In genomic region chr12:89302011-89302410, GRCm38 (mm10) we compare ENCODE assay signal across 9 mouse cellular contexts.
DNase-seq lines count a peak whose midpoint lies in the region; ATAC-seq and TF ChIP-seq lines count a peak whose summit lies in the region.
"Had no signal": no experiment of that assay in that cellular context is flagged by ENCODE, and none has a peak within 500 bp of the region (broad histone marks: within the 10 kb centered on the region; RNA-seq: fewer than 3 reads in every experiment).

No protein-coding gene starts in this region.

- no peaks in the 10 kb centered on the region for H3K4me1 ChIP-seq in spleen, adult 2 months (ENCODE audit: control insufficient read depth, insufficient read depth, insufficient read length)
- H3K4me1 ChIP-seq in liver, adult 2 months (ENCODE audit: control insufficient read depth, insufficient read depth, low read length): no peaks in the 10 kb centered on the region
- H3K4me1 ChIP-seq in neural tube, embryonic 14.5 days (ENCODE audit: control insufficient read depth, insufficient read depth, low read length): no peaks in the 10 kb centered on the region
- H3K4me1 ChIP-seq: embryonic facial prominence, embryonic 15.5 days had no signal

- no peak overlapping the region for H3K9ac ChIP-seq in liver, adult 2 months (ENCODE audit: low read depth, low read length)
- H3K9ac ChIP-seq in neural tube, embryonic 14.5 days (replicated peaks; ENCODE audit: low read depth, low read length): no peak overlapping the region
- H3K9ac ChIP-seq: embryonic facial prominence, embryonic 15.5 days had no signal

- no peaks in the 10 kb centered on the region for H3K36me3 ChIP-seq in spleen, adult 2 months (ENCODE audit: control insufficient read depth, insufficient read depth, low read length)
- H3K36me3 ChIP-seq in liver, adult 2 months (ENCODE audit: control insufficient read depth, insufficient read depth, low read length): no peaks in the 10 kb centered on the region
- no peaks in the 10 kb centered on the region for H3K36me3 ChIP-seq in neural tube, embryonic 14.5 days (ENCODE audit: control insufficient read depth, insufficient read depth, low read length)
- H3K36me3 ChIP-seq: embryonic facial prominence, embryonic 15.5 days had no signal

- H3K9me3 ChIP-seq in neural tube, embryonic 14.5 days (ENCODE audit: control insufficient read depth, low read length): no peaks in the 10 kb centered on the region
- H3K9me3 ChIP-seq: embryonic facial prominence, embryonic 15.5 days had no signal

- peak; percentile 54; the same call in 1 of the 2 replicates for ATAC-seq in neural tube, embryonic 14.5 days (ENCODE audit: low read depth)

- H3K4me2 ChIP-seq in neural tube, embryonic 14.5 days (ENCODE audit: low read depth, low read length): no peak overlapping the region
- H3K4me2 ChIP-seq: embryonic facial prominence, embryonic 15.5 days had no signal

- no peak overlapping the region for H3K4me3 ChIP-seq in spleen, adult 2 months (ENCODE audit: extremely low read depth, insufficient read depth, insufficient read length)
- no peak overlapping the region for H3K4me3 ChIP-seq in liver, adult 2 months (ENCODE audit: insufficient read depth, low read depth, low read length)
- no peak overlapping the region for H3K4me3 ChIP-seq in neural tube, embryonic 14.5 days (ENCODE audit: low read depth, low read length)
- H3K4me3 ChIP-seq: embryonic facial prominence, embryonic 15.5 days had no signal

- no peaks in the 10 kb centered on the region for H3K79me2 ChIP-seq in liver, adult 2 months (ENCODE audit: control insufficient read depth, insufficient read depth, low read length)

- peak; percentile 8; the same call in 1 of the 2 replicates for TF ChIP-seq CTCF in spleen, adult 2 months (IDR thresholded peaks at IDR 0.05; ENCODE audit: extremely low read depth, insufficient read depth, insufficient read length, insufficient replicate concordance)
- TF ChIP-seq CTCF in liver, adult 2 months (IDR thresholded peaks at IDR 0.05; ENCODE audit: low read depth, low read length): peak; percentile 19

- no peak for TF ChIP-seq POLR2A in spleen, adult 2 months (IDR thresholded peaks at IDR 0.05; ENCODE audit: low read depth, low read length)
- TF ChIP-seq POLR2A in liver, adult 2 months (IDR thresholded peaks at IDR 0.05; ENCODE audit: extremely low read depth, insufficient read depth, low read length): no peak

- 47% methylated on average over 4 of the region's 4 CpGs for WGBS in spleen, adult 2 months
- WGBS in liver, adult 2 months: 26% methylated on average over 4 of the region's 4 CpGs
- WGBS in neural tube, embryonic 14.5 days: 47% methylated on average over 4 of the region's 4 CpGs

- no peak overlapping the region for H3K27ac ChIP-seq in spleen, adult 2 months (ENCODE audit: insufficient read depth, low read length)
- H3K27ac ChIP-seq in liver, adult 2 months (replicated peaks; ENCODE audit: insufficient read depth, low read depth, low read length): no peak overlapping the region
- no peak overlapping the region for H3K27ac ChIP-seq in neural tube, embryonic 14.5 days (ENCODE audit: low read depth, low read length)
- H3K27ac ChIP-seq: embryonic facial prominence, embryonic 15.5 days had no signal

- no peaks in the 10 kb centered on the region for H3K27me3 ChIP-seq in spleen, adult 2 months (ENCODE audit: control insufficient read depth, insufficient read depth, low read length)
- H3K27me3 ChIP-seq in liver, adult 2 months (ENCODE audit: control insufficient read depth, insufficient read depth, low read length): no peaks in the 10 kb centered on the region
- no peaks in the 10 kb centered on the region for H3K27me3 ChIP-seq in neural tube, embryonic 14.5 days (ENCODE audit: control insufficient read depth, insufficient read depth, low read length)
- H3K27me3 ChIP-seq: embryonic facial prominence, embryonic 15.5 days had no signal

- peak in 1 of 2 experiments; percentile 4 for DNase-seq in spleen, adult 2 months (ENCODE audit: low read depth in 1 of 2, low spot score in 2 of 2)
- DNase-seq in spleen, adult 12 weeks (ENCODE audit: low spot score): no peak
- DNase-seq in cerebellum, adult 9-10 months: peak; percentile 52
- peak; percentile 50 to 60 for DNase-seq in frontal cortex, postnatal 10 days (ENCODE audit: low spot score in 2 of 2)
- peak; percentile 73 for DNase-seq in kidney, postnatal 10 days
- peak; percentile 43 for DNase-seq in liver, adult 2 months (ENCODE audit: extremely low read depth, low read depth, low spot score)
- peak; percentile 15 for DNase-seq in urinary bladder, postnatal 10 days (ENCODE audit: low spot score)
